Mouse (Mus musculus) MEL (cell line): ENCODE results near the gene Tgfb1.

Experiments
- CHD1 ChIP-seq: IDR thresholded peaks from 2 replicates; pipeline ENCODE4 v1.6.1; 2012; ENCODE audit warnings: low read depth, mild to moderate bottlenecking, inconsistent platforms, low read length, improper control_type of control experiment
- CTCF ChIP-seq, 3 experiments: IDR thresholded peaks in 2 of 3; conservative IDR thresholded peaks in 1 of 3; 2 replicates each; pipeline ENCODE4 v1.5.1; 2011 to 2012; ENCODE audit warnings: low read length in 3 of 3, low read depth in 2 of 3, mild to moderate bottlenecking in 2 of 3, improper control_type of control experiment in 1 of 3, inconsistent platforms in 1 of 3, mixed read lengths in 1 of 3, moderate library complexity in 1 of 3; ENCODE audit not compliant: control insufficient read depth in 1 of 3, insufficient read depth in 1 of 3, poor library complexity in 1 of 3, severe bottlenecking in 1 of 3

GRCm38 (mm10) chr7:25704716-25705364 is 18.0 kb downstream of the Tgfb1 start:
- TF ChIP-seq CTCF (IDR thresholded peaks at IDR 0.05 in 2 of 3, conservative IDR thresholded peaks at IDR 0.05 in 1 of 3; ENCODE audit: control insufficient read depth in 1 of 3, insufficient read depth in 1 of 3, low read depth in 2 of 3, low read length in 3 of 3, poor library complexity in 1 of 3, severe bottlenecking in 1 of 3) = no peak
- no peak for TF ChIP-seq CHD1
